Mouse (Mus musculus) heart, embryonic 10.5 days (tissue): ENCODE data around the gene Drap1. TPM values are rescaled to one million over a fixed set of nuclear protein-coding genes. Genes with fewer than 3 reads are reported as not detected.

Source experiments
- DNase-seq: peaks from one replicate; pipeline ENCODE4 v3.0.0-alpha.2; 2017; ENCODE audit warnings: low spot score
- H3K27ac ChIP-seq: fragments of 300-500 bp; sonication (generic); 2 replicates; pipeline ENCODE4 v1.5.1; 2016; ENCODE audit warnings: mild to moderate bottlenecking
- H3K27me3 ChIP-seq: fragments of 300-500 bp; sonication (generic); 2 replicates; pipeline ENCODE4 v1.6.1; 2016; ENCODE audit warnings: mild to moderate bottlenecking; ENCODE audit not compliant: poor library complexity, insufficient read depth, severe bottlenecking
- H3K36me3 ChIP-seq: fragments of 300-500 bp; sonication (generic); 2 replicates; pipeline ENCODE4 v1.6.1; 2016; ENCODE audit warnings: mild to moderate bottlenecking, moderate library complexity
- H3K4me1 ChIP-seq: fragments of 300-500 bp; sonication (generic); 2 replicates; pipeline ENCODE4 v1.6.1; 2016; ENCODE audit warnings: mild to moderate bottlenecking
- H3K4me3 ChIP-seq: fragments of 300-500 bp; sonication (generic); 2 replicates; pipeline ENCODE4 v1.5.1; 2016; ENCODE audit warnings: mild to moderate bottlenecking, moderate library complexity
- H3K9me3 ChIP-seq: fragments of 300-500 bp; sonication (generic); 2 replicates; pipeline ENCODE4 v1.6.1; 2016; ENCODE audit warnings: mild to moderate bottlenecking, moderate library complexity
- WGBS: fragments of 180-500 bp; shearing (Covaris S2); methylation state at CpG from one replicate; pipeline ENCODE4 v1.1.7; 2016; 5-methylcytosine and 5-hydroxymethylcytosine counted together
- polyA plus RNA-seq: library from polyadenylated mRNA; unstranded; fragments of >200 nt; fragmentation: Nextera tagmentation; extraction: Ambion mirVana; gene quantifications from 2 replicates; pipeline ENCODE4 v1.2.1, GENCODE M21; 2016

Drap1 gene
- polyA plus RNA-seq, result 173 and 209 TPM in 2 replicates

DNA sequence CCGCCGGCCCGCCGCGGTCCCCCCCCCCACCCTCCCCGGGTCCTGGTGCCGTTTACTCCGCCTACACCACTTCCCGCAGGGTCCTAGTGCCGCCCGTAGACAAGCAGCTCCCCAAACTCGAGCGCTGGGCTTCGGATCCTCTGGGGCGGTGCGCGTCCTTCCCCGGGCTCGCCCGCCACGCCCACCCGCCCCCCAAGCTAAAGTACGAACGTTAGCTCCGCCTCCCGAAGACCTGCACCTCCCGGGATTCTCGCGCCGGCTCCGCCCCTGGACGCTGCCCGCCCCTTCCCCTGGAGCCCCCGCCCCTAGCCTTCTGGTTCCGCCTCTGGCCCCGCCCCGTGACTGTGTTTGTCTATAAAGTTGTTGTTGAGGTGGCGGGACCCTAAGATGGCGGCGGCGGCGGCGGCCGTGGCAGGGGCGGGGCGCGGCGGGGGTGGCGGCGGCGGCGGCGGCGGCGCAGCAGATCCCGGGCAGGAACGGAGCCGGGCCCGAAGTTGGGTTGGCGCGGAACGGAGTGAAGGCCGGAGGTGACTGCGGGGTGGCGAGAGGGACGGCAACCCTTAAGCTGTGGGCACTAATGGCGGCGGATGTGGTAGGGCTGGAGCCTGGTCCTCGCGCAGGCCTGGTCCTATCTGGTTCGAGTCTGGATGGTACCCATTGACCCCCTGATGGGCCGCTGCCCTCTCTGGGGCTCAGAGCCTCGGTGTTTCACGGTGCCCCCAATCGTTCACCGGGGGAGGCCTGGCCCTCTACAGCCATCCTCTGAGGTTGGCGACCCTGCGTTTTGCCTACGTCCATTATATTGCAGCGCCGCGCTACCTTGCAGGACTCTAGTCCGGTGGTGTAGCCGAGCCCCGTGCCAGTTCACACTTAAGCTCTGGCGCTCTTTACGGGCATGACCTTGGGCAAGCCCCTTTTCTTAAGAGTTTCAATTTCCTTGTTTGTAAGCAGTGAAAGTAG lies at the start of gene Drap1, which contains the start of gene AI837181:
Drap1 (minus strand) TSS at position 198 of the 960 bp plus-strand sequence.
AI837181 (plus strand) TSS at position 363 of the 960 bp plus-strand sequence.
- Histone ChIP-seq H3K36me3 (peaks cover 46% of the 10 kb centered on the region), H3K27me3 (no peaks in the 10 kb centered on the region), H3K27ac (peak within 1 kb of the TSS; percentile 95), H3K4me3 (peak within 1 kb of the TSS; percentile 84), H3K9me3 (no peaks in the 10 kb centered on the region), H3K4me1 (peaks cover 30% of the 10 kb centered on the region)
- under 1% methylated on average over 73 of the region's 87 CpGs for WGBS
- DNase-seq, result peak; percentile 99

DNA sequence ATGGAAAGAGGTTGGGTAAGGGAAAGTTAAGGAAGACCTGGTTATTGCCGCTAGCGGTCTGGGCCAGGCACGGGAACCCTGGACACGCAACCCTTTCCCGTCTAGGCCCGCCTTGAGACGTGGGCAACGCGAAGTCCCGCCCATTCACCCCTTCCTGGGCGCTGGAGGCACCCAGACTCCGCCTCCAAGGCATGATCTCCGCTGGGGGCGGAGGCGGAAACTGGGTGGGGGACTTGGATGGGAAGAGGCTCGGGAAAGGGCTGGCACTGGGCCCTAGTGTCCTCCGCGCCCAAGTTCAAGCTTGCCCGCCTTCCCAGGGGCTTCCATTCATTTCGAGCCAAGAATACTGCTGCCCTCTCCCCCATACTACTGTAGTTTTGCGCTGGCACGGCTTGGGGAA lies 48.9 kb upstream of the Drap1 start, which contains the start of gene Efemp2:
Efemp2 (plus strand) TSS at position 235 of the 400 bp plus-strand sequence.
- Histone ChIP-seq H3K27ac (peak within 1 kb of the TSS; percentile 96), H3K4me3 (peak within 1 kb of the TSS; percentile 81), H3K27me3 (no peaks in the 10 kb centered on the region), H3K9me3 (no peaks in the 10 kb centered on the region), H3K4me1 (peaks cover 54% of the 10 kb centered on the region), H3K36me3 (peaks cover 26% of the 10 kb centered on the region)
- WGBS, result under 1% methylated on average over 22 of the region's 22 CpGs
- peak; percentile 95 for DNase-seq

- 73% methylated on average over 3 of the region's 3 CpGs for whole genome bisulfite sequencing
- Histone ChIP-seq H3K4me3 (no peak overlapping the region), H3K27ac (no peak overlapping the region), H3K4me1 (peaks cover 55% of the 10 kb centered on the region), H3K27me3 (no peaks in the 10 kb centered on the region), H3K36me3 (peaks cover 19% of the 10 kb centered on the region), H3K9me3 (no peaks in the 10 kb centered on the region)
- no peak for DNase-seq
These were observed 48.1 kb upstream of the Drap1 start for GRCm38 (mm10) chr19:5472857-5473256.

GRCm38 (mm10) chr19:5471846-5472245 lies 47.1 kb upstream of the Drap1 start:
- WGBS, result 51% methylated on average over 5 of the region's 5 CpGs
- H3K36me3 ChIP-seq, result peaks cover 20% of the 10 kb centered on the region
- H3K9me3 ChIP-seq, result no peaks in the 10 kb centered on the region
- H3K27me3 ChIP-seq, result peaks cover 6% of the 10 kb centered on the region; the same call in 1 of the 2 replicates
- no peak for DNase-seq
- H3K4me3 ChIP-seq, result no peak overlapping the region
- no peak overlapping the region for H3K27ac ChIP-seq
- peaks cover 54% of the 10 kb centered on the region for H3K4me1 ChIP-seq

DNA sequence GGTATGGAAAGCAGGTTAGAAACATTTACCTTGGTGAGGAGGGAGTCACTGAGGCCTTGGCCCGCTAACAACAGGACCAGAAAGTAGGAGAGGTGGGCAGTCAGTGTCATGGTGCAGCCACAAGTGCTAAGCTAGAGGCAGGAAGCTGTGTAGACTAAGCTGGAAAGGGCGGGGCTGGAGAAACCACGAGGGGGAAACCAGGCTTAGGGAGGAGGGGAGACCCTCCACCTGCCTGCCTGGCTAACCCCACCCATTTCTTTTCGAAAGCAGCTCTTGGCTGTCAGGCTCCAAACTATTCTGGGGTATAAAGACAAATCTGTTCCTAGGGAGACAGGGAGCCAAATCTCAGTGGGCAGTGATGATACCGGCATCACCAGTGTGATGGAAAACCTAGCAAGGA lies 43.6 kb upstream of the Drap1 start, which contains the start of gene Ctsw:
Ctsw (minus strand) TSS at position 134 of the 400 bp plus-strand sequence.
- H3K9me3 ChIP-seq, result no peaks in the 10 kb centered on the region
- no peak for DNase-seq
- H3K4me3 ChIP-seq, result no peak within 1 kb of the TSS
- 55% methylated on average over 5 of the region's 5 CpGs for WGBS
- 0 out of 2 replicates have a peak within 1 kb of the TSS, but pooled peaks have one; percentile 5 for H3K27ac ChIP-seq
- peaks cover 46% of the 10 kb centered on the region for H3K36me3 ChIP-seq
- peaks cover 18% of the 10 kb centered on the region for H3K27me3 ChIP-seq
- peaks cover 35% of the 10 kb centered on the region for H3K4me1 ChIP-seq

DNA sequence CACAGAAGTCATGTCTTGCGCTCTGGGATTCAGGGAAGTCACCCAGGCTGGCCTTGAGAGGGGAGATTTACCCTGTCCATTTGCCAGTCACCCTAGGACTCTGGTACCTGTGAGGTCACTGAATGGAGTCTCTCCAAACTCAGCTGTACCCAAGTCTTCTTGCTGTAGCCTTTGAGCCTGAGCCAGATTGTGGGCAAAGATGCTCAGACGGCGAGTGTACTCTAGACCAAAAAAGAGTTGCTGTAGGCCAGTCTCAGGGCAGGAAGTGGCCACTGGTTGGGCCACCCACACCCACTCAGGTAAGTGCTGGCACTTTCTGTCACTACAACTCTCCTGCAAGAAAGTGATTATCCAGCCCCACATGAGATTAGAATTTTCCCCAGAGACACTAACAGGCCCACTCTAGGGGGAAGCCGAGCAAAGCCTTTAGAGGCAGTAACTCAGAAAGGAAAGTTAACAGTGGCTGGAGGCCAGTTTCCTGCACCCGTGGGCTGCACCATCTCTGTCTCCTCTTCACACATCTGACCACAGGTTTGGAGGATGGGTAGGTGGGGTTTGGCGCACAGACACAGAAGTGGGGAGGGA lies 42.2 kb upstream of the Drap1 start:
- no peak overlapping the region for H3K4me3 ChIP-seq
- H3K4me1 ChIP-seq, result peaks cover 32% of the 10 kb centered on the region
- peaks cover 18% of the 10 kb centered on the region for H3K27me3 ChIP-seq
- no peak for DNase-seq
- no peaks in the 10 kb centered on the region for H3K9me3 ChIP-seq
- H3K27ac ChIP-seq, result no peak overlapping the region
- peaks cover 58% of the 10 kb centered on the region for H3K36me3 ChIP-seq
- 90% methylated on average over 6 of the region's 6 CpGs for WGBS

- peaks cover 58% of the 10 kb centered on the region for H3K36me3 ChIP-seq
- 96% methylated on average over 8 of the region's 8 CpGs for WGBS
- H3K9me3 ChIP-seq, result no peaks in the 10 kb centered on the region
- peaks cover 18% of the 10 kb centered on the region for H3K27me3 ChIP-seq
- H3K4me1 ChIP-seq, result peaks cover 37% of the 10 kb centered on the region
- no peak for DNase-seq
- H3K27ac ChIP-seq, result no peak overlapping the region
- H3K4me3 ChIP-seq, result no peak overlapping the region
These were observed 40.3 kb upstream of the Drap1 start for GRCm38 (mm10) chr19:5465037-5465436.

GRCm38 (mm10) chr19:5463791-5464562 lies 39.2 kb upstream of the Drap1 start:
- H3K36me3 ChIP-seq, result peaks cover 58% of the 10 kb centered on the region
- peaks cover 22% of the 10 kb centered on the region for H3K27me3 ChIP-seq
- WGBS, result 55% methylated on average over 15 of the region's 15 CpGs
- H3K4me3 ChIP-seq, result peak overlapping the region; percentile 38
- peak; percentile 83 for DNase-seq
- peak overlapping the region; percentile 87 for H3K27ac ChIP-seq
- H3K4me1 ChIP-seq, result peaks cover 30% of the 10 kb centered on the region
- H3K9me3 ChIP-seq, result no peaks in the 10 kb centered on the region

GRCm38 (mm10) chr19:5463212-5463611 lies 38.4 kb upstream of the Drap1 start:
- Histone ChIP-seq H3K9me3 (no peaks in the 10 kb centered on the region), H3K27me3 (peaks cover 25% of the 10 kb centered on the region), H3K36me3 (peaks cover 58% of the 10 kb centered on the region), H3K27ac (no peak overlapping the region), H3K4me3 (no peak overlapping the region), H3K4me1 (peaks cover 26% of the 10 kb centered on the region)
- no peak for DNase-seq
- 80% methylated on average over 9 of the region's 9 CpGs for WGBS

DNA sequence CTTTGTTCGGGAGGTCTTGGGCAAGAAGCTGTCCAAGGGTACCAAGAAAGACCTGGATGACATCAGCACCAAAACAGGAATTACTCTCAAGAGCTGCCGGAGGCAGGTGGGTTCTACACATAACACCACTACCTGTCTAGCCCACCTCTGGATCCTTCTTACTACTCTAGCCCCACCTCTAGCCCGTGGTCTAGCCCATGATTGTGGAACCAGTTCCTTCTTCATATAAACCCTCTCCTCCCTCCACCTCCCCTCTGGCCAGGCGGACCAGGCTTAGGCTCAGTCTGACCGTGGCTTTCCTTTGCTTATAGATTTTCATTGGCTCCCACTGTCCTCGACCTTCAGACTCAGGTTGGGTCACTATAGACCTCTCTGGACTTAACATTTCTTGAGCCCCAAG lies 36.6 kb upstream of the Drap1 start:
- peak overlapping the region; percentile 84 for H3K4me3 ChIP-seq
- no peaks in the 10 kb centered on the region for H3K9me3 ChIP-seq
- peaks cover 15% of the 10 kb centered on the region; the same call in 1 of the 2 replicates for H3K27me3 ChIP-seq
- no peak for DNase-seq
- 85% methylated on average over 6 of the region's 6 CpGs for WGBS
- H3K27ac ChIP-seq, result no peak overlapping the region
- H3K36me3 ChIP-seq, result peaks cover 41% of the 10 kb centered on the region
- H3K4me1 ChIP-seq, result peaks cover 36% of the 10 kb centered on the region

- under 1% methylated on average over 32 of the region's 32 CpGs for WGBS
- Histone ChIP-seq H3K27ac (peak within 1 kb of the TSS; percentile 89), H3K4me1 (peaks cover 45% of the 10 kb centered on the region), H3K36me3 (peaks cover 32% of the 10 kb centered on the region), H3K9me3 (no peaks in the 10 kb centered on the region), H3K4me3 (peak within 1 kb of the TSS; percentile 84), H3K27me3 (0 out of 2 replicates have a peak, but pooled peaks cover 7% of the 10 kb centered on the region)
- peak; percentile 95 for DNase-seq
These were observed 35.7 kb upstream of the Drap1 start, which contains the start of gene Fibp for GRCm38 (mm10) chr19:5460465-5460911. Fibp (plus strand) TSS chr19:5460615.

GRCm38 (mm10) chr19:5459896-5460295 lies 35.1 kb upstream of the Drap1 start:
- peak overlapping the region; percentile 84 for H3K4me3 ChIP-seq
- peaks cover 26% of the 10 kb centered on the region for H3K36me3 ChIP-seq
- 0 out of 2 replicates have a peak, but pooled peaks cover 7% of the 10 kb centered on the region for H3K27me3 ChIP-seq
- 26% methylated on average over 3 of the region's 3 CpGs for WGBS
- peaks cover 51% of the 10 kb centered on the region for H3K4me1 ChIP-seq
- peak overlapping the region; percentile 89 for H3K27ac ChIP-seq
- no peak for DNase-seq
- H3K9me3 ChIP-seq, result no peaks in the 10 kb centered on the region
